Mouse (Mus musculus): ENCODE measurements around the gene Gm11020.
A peak's percentile ranks its signal among the peaks of the same experiment; 100 is the strongest.
"Not testable (repeated sequence)": the region's sequence is repeated elsewhere in the genome, so short reads cannot be mapped to it uniquely, and the experiment has no call there.

Gene Gm11020

GRCm38 (mm10) chr8:104321267-104321666 lies at the start of gene Gm11020:
TSS of gene Gm11020 (plus strand) at chr8:104321567.
- DNase-seq (ENCODE audit: low spot score in 2 of 2): not testable (repeated sequence)

- not testable (repeated sequence) for DNase-seq (ENCODE audit: low spot score in 2 of 2)
Observed at GRCm38 (mm10) chr8:104293081-104293480, 28.3 kb upstream of the Gm11020 start, which contains the start of gene Cmtm2a. TSS of gene Cmtm2a (minus strand) at chr8:104293181.

GRCm38 (mm10) chr8:104294396-104294795 lies 27.0 kb upstream of the Gm11020 start:
- DNase-seq (ENCODE audit: low spot score in 2 of 2): no peak

GRCm38 (mm10) chr8:104301577-104301976 lies 19.8 kb upstream of the Gm11020 start:
- DNase-seq (ENCODE audit: low spot score in 2 of 2): not testable (repeated sequence)

GRCm38 (mm10) chr8:104302536-104302935 lies 18.8 kb upstream of the Gm11020 start:
- not testable (repeated sequence) for DNase-seq (ENCODE audit: low spot score in 2 of 2)

- DNase-seq (ENCODE audit: low spot score in 2 of 2): no peak
Observed at GRCm38 (mm10) chr8:104304962-104305361, 16.4 kb upstream of the Gm11020 start.

- not testable (repeated sequence) for DNase-seq (ENCODE audit: low spot score in 2 of 2)
Observed at GRCm38 (mm10) chr8:104308341-104308740, 13.0 kb upstream of the Gm11020 start.

- not testable (repeated sequence) for DNase-seq (ENCODE audit: low spot score in 2 of 2)
Observed at GRCm38 (mm10) chr8:104309441-104310155, 11.8 kb upstream of the Gm11020 start, which contains the start of the genes Gm45711 and Cmtm1. TSS of gene Gm45711 (minus strand) at chr8:104310081. TSS of gene Cmtm1 (minus strand) at chr8:104310145.

- not testable (repeated sequence) for DNase-seq (ENCODE audit: low spot score in 2 of 2)
Observed at GRCm38 (mm10) chr8:104312023-104312422, 9.3 kb upstream of the Gm11020 start.

- no peak for DNase-seq (ENCODE audit: low spot score in 2 of 2)
Observed at GRCm38 (mm10) chr8:104313311-104313710, 8.1 kb upstream of the Gm11020 start.

GRCm38 (mm10) chr8:104321930-104322329 lies 563 bp downstream of the Gm11020 start, which contains the start of gene Cmtm2b:
TSS of gene Cmtm2b (plus strand) at chr8:104322230.
- DNase-seq (ENCODE audit: low spot score in 2 of 2): not testable (repeated sequence)

GRCm38 (mm10) chr8:104332665-104333631 lies 11.6 kb downstream of the Gm11020 start:
- no peak for DNase-seq (ENCODE audit: low spot score in 2 of 2)

- no peak for DNase-seq (ENCODE audit: low spot score in 2 of 2)
Observed at GRCm38 (mm10) chr8:104333786-104334185, 12.4 kb downstream of the Gm11020 start.

- DNase-seq (ENCODE audit: low spot score in 2 of 2): no peak
Observed at GRCm38 (mm10) chr8:104334196-104334595, 12.8 kb downstream of the Gm11020 start.

- no peak for DNase-seq (ENCODE audit: low spot score in 2 of 2)
Observed at GRCm38 (mm10) chr8:104336806-104337205, 15.4 kb downstream of the Gm11020 start.

- DNase-seq (ENCODE audit: low spot score in 2 of 2): no peak
Observed at GRCm38 (mm10) chr8:104337890-104338289, 16.5 kb downstream of the Gm11020 start.

GRCm38 (mm10) chr8:104339229-104339982 lies 18.0 kb downstream of the Gm11020 start, which contains the start of gene Cmtm3:
TSS of gene Cmtm3 (plus strand) at chr8:104339410.
- DNase-seq (ENCODE audit: low spot score in 2 of 2): no peak

GRCm38 (mm10) chr8:104339983-104340232 lies 18.5 kb downstream of the Gm11020 start:
- DNase-seq (ENCODE audit: low spot score in 2 of 2): no peak

GRCm38 (mm10) chr8:104340233-104341105 lies 19.1 kb downstream of the Gm11020 start:
- peak; percentile 60 to 68 for DNase-seq (ENCODE audit: low spot score in 2 of 2)

GRCm38 (mm10) chr8:104341106-104341561 lies 19.8 kb downstream of the Gm11020 start:
- DNase-seq (ENCODE audit: low spot score in 2 of 2): peak; percentile 43 to 55

Measured in urinary bladder, adult 18-20 months (tissue).